Mouse (Mus musculus): ENCODE results near the gene Chl1.
A peak's percentile ranks its signal among the peaks of the same experiment; 100 is the strongest.

Gene Chl1

GRCm38 (mm10) chr6:103542576-103542975, 32.2 kb downstream of the Chl1 start:
- DNase-seq (ENCODE audit: low read depth, low spot score) = no peak

GRCm38 (mm10) chr6:103543753-103544152, 33.4 kb downstream of the Chl1 start:
- no peak for DNase-seq (ENCODE audit: low read depth, low spot score)

- no peak for DNase-seq (ENCODE audit: low read depth, low spot score)
These were observed 35.9 kb downstream of the Chl1 start for GRCm38 (mm10) chr6:103546314-103546713.

GRCm38 (mm10) chr6:103549929-103550328, 39.5 kb downstream of the Chl1 start:
- DNase-seq (ENCODE audit: low read depth, low spot score) = no peak

- DNase-seq (ENCODE audit: low read depth, low spot score) = no peak
These were observed 47.9 kb downstream of the Chl1 start for GRCm38 (mm10) chr6:103558037-103558893.

- peak; percentile 76 for DNase-seq (ENCODE audit: low read depth, low spot score)
These were observed 48.5 kb downstream of the Chl1 start for GRCm38 (mm10) chr6:103558894-103559225.

GRCm38 (mm10) chr6:103559344-103559743, 49.0 kb downstream of the Chl1 start:
- DNase-seq (ENCODE audit: low read depth, low spot score) = no peak

- DNase-seq (ENCODE audit: low read depth, low spot score) = no peak
These were observed 54.4 kb downstream of the Chl1 start for GRCm38 (mm10) chr6:103564811-103565210.

GRCm38 (mm10) chr6:103567247-103567646, 56.9 kb downstream of the Chl1 start:
- no peak for DNase-seq (ENCODE audit: low read depth, low spot score)

- no peak for DNase-seq (ENCODE audit: low read depth, low spot score)
These were observed 62.3 kb downstream of the Chl1 start for GRCm38 (mm10) chr6:103572659-103573058.

- no peak for DNase-seq (ENCODE audit: low read depth, low spot score)
These were observed 73.8 kb downstream of the Chl1 start for GRCm38 (mm10) chr6:103584224-103584623.

GRCm38 (mm10) chr6:103585667-103586066, 75.3 kb downstream of the Chl1 start:
- no peak for DNase-seq (ENCODE audit: low read depth, low spot score)

GRCm38 (mm10) chr6:103586081-103586480, 75.7 kb downstream of the Chl1 start:
- no peak for DNase-seq (ENCODE audit: low read depth, low spot score)

- no peak for DNase-seq (ENCODE audit: low read depth, low spot score)
These were observed 91.7 kb downstream of the Chl1 start for GRCm38 (mm10) chr6:103602070-103602469.

- no peak for DNase-seq (ENCODE audit: low read depth, low spot score)
These were observed 100.3 kb downstream of the Chl1 start for GRCm38 (mm10) chr6:103610656-103611055.

GRCm38 (mm10) chr6:103612626-103613025, 102.2 kb downstream of the Chl1 start:
- DNase-seq (ENCODE audit: low read depth, low spot score) = no peak

- DNase-seq (ENCODE audit: low read depth, low spot score) = no peak
These were observed 103.3 kb downstream of the Chl1 start for GRCm38 (mm10) chr6:103613714-103614113.

- no peak for DNase-seq (ENCODE audit: low read depth, low spot score)
These were observed 105.7 kb downstream of the Chl1 start for GRCm38 (mm10) chr6:103615924-103616602.

- DNase-seq (ENCODE audit: low read depth, low spot score) = no peak
These were observed 110.5 kb downstream of the Chl1 start for GRCm38 (mm10) chr6:103620880-103621279.

- no peak for DNase-seq (ENCODE audit: low read depth, low spot score)
These were observed 111.8 kb downstream of the Chl1 start for GRCm38 (mm10) chr6:103622117-103622713.

GRCm38 (mm10) chr6:103632856-103633255, 122.5 kb downstream of the Chl1 start:
- DNase-seq (ENCODE audit: low read depth, low spot score) = no peak

GRCm38 (mm10) chr6:103656778-103657177, 146.4 kb downstream of the Chl1 start:
- DNase-seq (ENCODE audit: low read depth, low spot score) = no peak

GRCm38 (mm10) chr6:103659173-103659572, 148.8 kb downstream of the Chl1 start:
- no peak for DNase-seq (ENCODE audit: low read depth, low spot score)

Measured in brain, embryonic 18.5 days (tissue).